Mouse (Mus musculus) ES-E14 (cell line): ENCODE measurements at regions not wholly inside any gene's neighbourhood (a gene's known extent, or its start where the extent isn't known, plus 50 kb on each side); places are given as distances from the start of the nearest gene placed in this dataset.

Experiments
- CHD2 ChIP-seq: IDR thresholded peaks from 2 replicates; pipeline ENCODE4 v1.6.1; 2014; ENCODE audit warnings: mild to moderate bottlenecking, low read depth, low read length, inconsistent platforms
- HCFC1 ChIP-seq: IDR thresholded peaks from 2 replicates; pipeline ENCODE4 v1.6.1; 2012; ENCODE audit warnings: low read length, inconsistent platforms, borderline replicate concordance; ENCODE audit not compliant: insufficient read depth
- MAFK ChIP-seq: IDR thresholded peaks from 2 replicates; pipeline ENCODE4 v1.6.1; 2014; ENCODE audit warnings: mild to moderate bottlenecking, low read depth, low read length, inconsistent platforms; ENCODE audit not compliant: insufficient read depth
- ZC3H11A ChIP-seq: IDR thresholded peaks from 2 replicates; pipeline ENCODE4 v1.6.1; 2012; ENCODE audit warnings: low read depth, mild to moderate bottlenecking, inconsistent platforms, low read length, borderline replicate concordance
- ZNF384 ChIP-seq: IDR thresholded peaks from 2 replicates; pipeline ENCODE4 v1.6.1; 2012; ENCODE audit warnings: low read depth, low read length, inconsistent platforms

- TF ChIP-seq MAFK, result no peak
- no peak for TF ChIP-seq ZC3H11A
- TF ChIP-seq CHD2, result no peak
- no peak for TF ChIP-seq HCFC1
- no peak for TF ChIP-seq ZNF384
These were observed 117.9 kb upstream of the Cacna2d3 start for GRCm38 (mm10) chr14:29839576-29839975.
